Mouse (Mus musculus): Measurements from ENCODE around the gene Srl. TPM values are rescaled to one million over a fixed set of nuclear protein-coding genes. Genes with fewer than 3 reads are reported as not detected.

The Srl gene
- total and polyA plus RNA-seq, 3 experiments = 14.6 to 15.3 TPM; not detected in 1

DNA sequence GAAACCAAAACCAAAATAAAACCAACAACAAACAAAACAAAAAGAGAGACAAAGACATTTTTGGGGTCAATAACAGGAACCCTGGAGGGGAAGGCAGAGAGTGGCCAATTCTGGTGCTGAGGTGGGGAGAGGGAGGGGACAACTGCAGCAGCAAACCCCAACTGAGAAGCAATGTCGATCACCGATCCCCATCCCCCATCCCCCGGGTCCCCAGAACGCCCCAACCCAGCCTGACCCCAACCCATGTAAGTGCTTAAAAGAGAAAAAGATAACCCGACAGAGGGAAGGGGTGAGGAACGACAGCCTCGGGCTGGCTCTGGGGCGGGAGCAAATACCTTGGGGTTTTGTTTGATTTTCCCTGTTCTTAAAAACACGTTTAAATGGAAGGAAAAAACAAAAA is 3.2 kb upstream of the Srl start:
- DNase-seq (ENCODE audit: low read depth, low spot score) = no peak
- no peak for TF ChIP-seq KAT2A (conservative IDR thresholded peaks at IDR 0.05; ENCODE audit: low read depth, low read length)
- TF ChIP-seq POLR2A (IDR thresholded peaks at IDR 0.05; ENCODE audit: control insufficient read depth in 1 of 2, insufficient read depth in 1 of 2, low read depth in 1 of 2, low read length in 2 of 2, poor library complexity in 1 of 2) = no peak
- TF ChIP-seq BHLHE40 (IDR thresholded peaks at IDR 0.05; ENCODE audit: borderline replicate concordance, low read depth, low read length) = no peak
- TF ChIP-seq CHD1 (IDR thresholded peaks at IDR 0.05; ENCODE audit: low read depth, low read length) = no peak
- TF ChIP-seq TCF12 (IDR thresholded peaks at IDR 0.05; ENCODE audit: low read depth, low read length) = no peak
- no peak for TF ChIP-seq ZC3H11A (IDR thresholded peaks at IDR 0.05; ENCODE audit: low read depth, low read length)
- TF ChIP-seq USF1 (IDR thresholded peaks at IDR 0.05; ENCODE audit: low read depth, low read length) = no peak
- TF ChIP-seq TAL1 (IDR thresholded peaks at IDR 0.05; ENCODE audit: low read length) = no peak
- no peak for TF ChIP-seq MEF2A (IDR thresholded peaks at IDR 0.05; ENCODE audit: extremely low read depth, insufficient replicate concordance, low read depth, low read length, poor library complexity, severe bottlenecking)
- TF ChIP-seq EP300 (IDR thresholded peaks at IDR 0.05; ENCODE audit: low read depth in 1 of 2, low read length in 2 of 2) = no peak
- TF ChIP-seq GATA1 (IDR thresholded peaks at IDR 0.05; ENCODE audit: low read depth, low read length) = no peak
- TF ChIP-seq JUND (IDR thresholded peaks at IDR 0.05; ENCODE audit: low read depth, low read length) = no peak
- TF ChIP-seq POLR2AphosphoS2 (IDR thresholded peaks at IDR 0.05; ENCODE audit: low read length) = no peak
- TF ChIP-seq HCFC1 (IDR thresholded peaks at IDR 0.05; ENCODE audit: low read depth, low read length) = no peak
- no peak for TF ChIP-seq CTCF (IDR thresholded peaks at IDR 0.05 in 2 of 3, conservative IDR thresholded peaks at IDR 0.05 in 1 of 3; ENCODE audit: control insufficient read depth in 1 of 3, insufficient read depth in 1 of 3, low read depth in 2 of 3, low read length in 3 of 3, poor library complexity in 1 of 3, severe bottlenecking in 1 of 3)
- peaks cover 4 to 6% of the 10 kb centered on the region in 2 experiments; a peak in 3 of 4 replicates for H3K36me3 ChIP-seq (ENCODE audit: control insufficient read depth in 1 of 2, insufficient read depth in 2 of 2, low read length in 2 of 2)
- H3K4me1 ChIP-seq (ENCODE audit: control insufficient read depth in 1 of 2, insufficient read depth in 2 of 2, low read length in 2 of 2) = peaks cover 2 to 6% of the 10 kb centered on the region in 2 experiments; a peak in 2 of 4 replicates
- H3K9me3 ChIP-seq (replicated peaks; ENCODE audit: insufficient read depth, low read length) = no peaks in the 10 kb centered on the region
- no peaks in the 10 kb centered on the region for H3K27me3 ChIP-seq (ENCODE audit: control insufficient read depth in 1 of 2, insufficient read depth in 2 of 2, low read length in 2 of 2)
- H3K4me3 ChIP-seq (ENCODE audit: control insufficient read depth in 1 of 2, insufficient read depth in 1 of 2, low read depth in 2 of 2, low read length in 2 of 2) = no peak overlapping the region
- no peak overlapping the region for H3K9ac ChIP-seq (ENCODE audit: control insufficient read depth, low read depth, low read length, poor library complexity, severe bottlenecking)
- H3K79me2 ChIP-seq (ENCODE audit: control insufficient read depth, insufficient read depth, low read length, poor library complexity) = peaks cover 1% of the 10 kb centered on the region; the same call in 1 of the 2 replicates
- H3K27ac ChIP-seq (ENCODE audit: control insufficient read depth, low read depth, low read length) = no peak overlapping the region

- TF ChIP-seq ZC3H11A (IDR thresholded peaks at IDR 0.05; ENCODE audit: low read depth, low read length) (no peak), RCOR1 (IDR thresholded peaks at IDR 0.05; ENCODE audit: low read depth, low read length) (no peak), MAFK (IDR thresholded peaks at IDR 0.05; ENCODE audit: borderline replicate concordance, low read depth, low read length) (no peak), CTCF (IDR thresholded peaks at IDR 0.05 in 2 of 3, conservative IDR thresholded peaks at IDR 0.05 in 1 of 3; ENCODE audit: control insufficient read depth in 1 of 3, insufficient read depth in 1 of 3, low read depth in 2 of 3, low read length in 3 of 3, poor library complexity in 1 of 3, severe bottlenecking in 1 of 3) (no peak), GATA1 (IDR thresholded peaks at IDR 0.05; ENCODE audit: low read depth, low read length) (no peak), NELFE (IDR thresholded peaks at IDR 0.05; ENCODE audit: low read depth, low read length) (no peak), ELF1 (IDR thresholded peaks at IDR 0.05; ENCODE audit: low read depth, low read length) (no peak), CHD1 (IDR thresholded peaks at IDR 0.05; ENCODE audit: low read depth, low read length) (no peak), ZMIZ1 (IDR thresholded peaks at IDR 0.05; ENCODE audit: low read depth, low read length) (no peak), POLR2A (IDR thresholded peaks at IDR 0.05; ENCODE audit: control insufficient read depth in 1 of 2, insufficient read depth in 1 of 2, low read depth in 1 of 2, low read length in 2 of 2, poor library complexity in 1 of 2) (no peak)
- Histone ChIP-seq H3K27ac (ENCODE audit: control insufficient read depth, low read depth, low read length) (no peak overlapping the region), H3K4me1 (ENCODE audit: control insufficient read depth in 1 of 2, insufficient read depth in 2 of 2, low read length in 2 of 2) (peaks cover 2 to 6% of the 10 kb centered on the region in 2 experiments; a peak in 2 of 4 replicates), H3K9me3 (replicated peaks; ENCODE audit: insufficient read depth, low read length) (no peaks in the 10 kb centered on the region), H3K9ac (ENCODE audit: control insufficient read depth, low read depth, low read length, poor library complexity, severe bottlenecking) (no peak overlapping the region), H3K79me2 (ENCODE audit: control insufficient read depth, insufficient read depth, low read length, poor library complexity) (peaks cover 1% of the 10 kb centered on the region; the same call in 1 of the 2 replicates), H3K4me3 (ENCODE audit: control insufficient read depth in 1 of 2, insufficient read depth in 1 of 2, low read depth in 2 of 2, low read length in 2 of 2) (no peak overlapping the region), H3K27me3 (ENCODE audit: control insufficient read depth in 1 of 2, insufficient read depth in 2 of 2, low read length in 2 of 2) (no peaks in the 10 kb centered on the region), H3K36me3 (ENCODE audit: control insufficient read depth in 1 of 2, insufficient read depth in 2 of 2, low read length in 2 of 2) (peaks cover 2 to 4% of the 10 kb centered on the region in 2 experiments; a peak in 3 of 4 replicates)
- no peak for DNase-seq (ENCODE audit: low read depth, low spot score)
These were observed 1.6 kb upstream of the Srl start for GRCm38 (mm10) chr16:4543266-4543665.

Measured in MEL (cell line).